ENCODE assay signal across 8 mouse cellular contexts in genomic region chr1:182409401-182410173, GRCm38 (mm10). TPM values are rescaled to one million over a fixed set of nuclear protein-coding genes. Genes with fewer than 3 reads are reported as not detected.
DNase-seq lines count a peak whose midpoint lies in the region; ATAC-seq and TF ChIP-seq lines count a peak whose summit lies in the region.

No protein-coding gene starts in this region.

- peak; percentile 59; the same call in 1 of the 2 replicates for ATAC-seq in forebrain, embryonic 12.5 days (ENCODE audit: low FRiP score)
- no peak; the same call in 1 of the 2 replicates for ATAC-seq in kidney, postnatal 0 days (replicated peaks; ENCODE audit: low FRiP score, low read depth)
- peak; percentile 31; the same call in 1 of the 2 replicates for ATAC-seq in megakaryocyte-erythroid progenitor cell, adult 5-6 weeks (replicated peaks; ENCODE audit: low FRiP score, low TSS enrichment, poor library complexity, severe bottlenecking)

- intact Hi-C loops in left cerebral cortex, adult 2 months (cut with DNase I): loop anchor here (2.0 kb wide), 1 partner anchor 69 kb away; the partner anchor contains the start of gene Fbxo28
- intact Hi-C loops in left cerebral cortex, postnatal 14 days (cut with DNase I): loop anchor here (2.0 kb wide), 1 partner anchor 69 kb away; the partner anchor contains the start of gene Fbxo28

- H3K36me3 ChIP-seq in forebrain, embryonic 12.5 days (replicated peaks): no peaks in the 10 kb centered on the region
- H3K36me3 ChIP-seq in kidney, postnatal 0 days (ENCODE audit: insufficient read depth, low read length): no peaks in the 10 kb centered on the region
- no peaks in the 10 kb centered on the region for H3K36me3 ChIP-seq in thymus, adult 2 months (ENCODE audit: control insufficient read depth, insufficient read depth, low read length)

- H3K27ac ChIP-seq in left cerebral cortex, adult 2 months: peak overlapping the region; percentile 82
- H3K27ac ChIP-seq in bone marrow, adult 2 months (ENCODE audit: control insufficient read depth, insufficient read depth, low read depth, low read length, poor library complexity): peak overlapping the region; percentile 84
- peak overlapping the region; percentile 96 for H3K27ac ChIP-seq in forebrain, embryonic 12.5 days
- H3K27ac ChIP-seq in kidney, postnatal 0 days: peak overlapping the region; percentile 95
- peak overlapping the region; percentile 43 for H3K27ac ChIP-seq in thymus, adult 2 months (ENCODE audit: control insufficient read depth, insufficient read depth, low read length)

- peak overlapping the region; percentile 88 for H3K4me3 ChIP-seq in left cerebral cortex, adult 2 months
- peak overlapping the region; percentile 78 for H3K4me3 ChIP-seq in bone marrow, adult 2 months (replicated peaks; ENCODE audit: control insufficient read depth, low read depth, low read length)
- H3K4me3 ChIP-seq in forebrain, embryonic 12.5 days (replicated peaks): peak overlapping the region; percentile 84
- peak overlapping the region; percentile 92 for H3K4me3 ChIP-seq in kidney, postnatal 0 days (replicated peaks; ENCODE audit: low read depth, low read length)
- peak overlapping the region; percentile 86 for H3K4me3 ChIP-seq in thymus, adult 2 months (ENCODE audit: control insufficient read depth, insufficient read depth, low read length)

- WGBS in bone marrow, adult 2 months: 3% methylated on average over 34 of the region's 34 CpGs
- WGBS in forebrain, embryonic 12.5 days: 2% methylated on average over 33 of the region's 34 CpGs
- 2% methylated on average over 33 of the region's 34 CpGs for WGBS in kidney, postnatal 0 days
- WGBS in thymus, adult 2 months: 4% methylated on average over 34 of the region's 34 CpGs

- TF ChIP-seq CTCF in left cerebral cortex, adult 2 months (IDR thresholded peaks at IDR 0.05): no peak
- TF ChIP-seq CTCF in bone marrow, adult 2 months (IDR thresholded peaks at IDR 0.05; ENCODE audit: control insufficient read depth, insufficient read depth, low read length): no peak
- no peak for TF ChIP-seq CTCF in kidney, postnatal 0 days (IDR thresholded peaks at IDR 0.05; ENCODE audit: low read depth)
- no peak for TF ChIP-seq CTCF in thymus, adult 2 months (IDR thresholded peaks at IDR 0.05; ENCODE audit: borderline replicate concordance, control insufficient read depth, extremely low read depth, insufficient read depth, low read length, poor library complexity)

- DNase-seq in left cerebral cortex, adult 2 months (ENCODE audit: extremely low spot score in 1 of 2, low spot score in 2 of 2): no peak
- DNase-seq in left cerebral cortex, postnatal 14 days (ENCODE audit: low spot score in 2 of 2): no peak
- DNase-seq in kidney, postnatal 0 days (ENCODE audit: low spot score): peak; percentile 62
- peak; percentile 53 for DNase-seq in thymus, adult 2 months
- DNase-seq in ovary, postnatal 14 days (ENCODE audit: low spot score): no peak

- H3K4me1 ChIP-seq in bone marrow, adult 2 months (ENCODE audit: control insufficient read depth, insufficient read depth, low read length): no peaks in the 10 kb centered on the region; the same call in 1 of the 2 replicates
- peaks cover 35% of the 10 kb centered on the region for H3K4me1 ChIP-seq in forebrain, embryonic 12.5 days
- peaks cover 5% of the 10 kb centered on the region; the same call in 1 of the 2 replicates for H3K4me1 ChIP-seq in kidney, postnatal 0 days (replicated peaks; ENCODE audit: insufficient read depth, low read length)
- H3K4me1 ChIP-seq in thymus, adult 2 months (replicated peaks; ENCODE audit: control insufficient read depth, insufficient read depth, low read length): peaks cover 7% of the 10 kb centered on the region

- peak overlapping the region; percentile 67 for H3K4me2 ChIP-seq in forebrain, embryonic 12.5 days
- peak overlapping the region; percentile 77 for H3K4me2 ChIP-seq in kidney, postnatal 0 days (ENCODE audit: low read length)

- peak overlapping the region; percentile 92 for H3K9ac ChIP-seq in forebrain, embryonic 12.5 days
- H3K9ac ChIP-seq in kidney, postnatal 0 days (ENCODE audit: low read depth, low read length): peak overlapping the region; percentile 95

- H3K9me3 ChIP-seq in forebrain, embryonic 12.5 days: no peaks in the 10 kb centered on the region
- no peaks in the 10 kb centered on the region for H3K9me3 ChIP-seq in kidney, postnatal 0 days (replicated peaks; ENCODE audit: low read length)

- TF ChIP-seq POLR2A in bone marrow, adult 2 months (IDR thresholded peaks at IDR 0.05; ENCODE audit: borderline replicate concordance, control insufficient read depth, low read depth, low read length): no peak
- TF ChIP-seq POLR2A in thymus, adult 2 months (IDR thresholded peaks at IDR 0.05; ENCODE audit: control insufficient read depth, extremely low read depth, insufficient read depth, low read length, poor library complexity): no peak

- H3K27me3 ChIP-seq in forebrain, embryonic 12.5 days: no peaks in the 10 kb centered on the region
- no peaks in the 10 kb centered on the region for H3K27me3 ChIP-seq in kidney, postnatal 0 days (ENCODE audit: insufficient read depth, low read length)
- no peaks in the 10 kb centered on the region for H3K27me3 ChIP-seq in thymus, adult 2 months (ENCODE audit: control insufficient read depth, insufficient read depth, low read length)

RNA-seq across cellular contexts. Expression of gene Trp53bp2, which starts 0.6 kb away (rescaled TPM):
- 10 to 100 TPM; 20.4 to 22.6 TPM for total RNA-seq in left cerebral cortex, adult 2 months (2021)
- 10 to 100 TPM; 18.7 to 19.0 TPM for total RNA-seq in left cerebral cortex, postnatal 14 days (2021)
- polyA plus RNA-seq in bone marrow, adult 2 months (2011; ENCODE audit: insufficient read depth, insufficient read length, low replicate concordance, missing spikeins): 4.0 and 5.4 TPM in 2 replicates
- polyA plus RNA-seq in forebrain, embryonic 12.5 days (2016; fragmentation: Nextera tagmentation; extraction: Ambion mirVana): 32.5 and 35.4 TPM in 2 replicates
- polyA plus RNA-seq in kidney, postnatal 0 days (2015; fragmentation: Nextera tagmentation; extraction: Ambion mirVana): 26.1 and 26.7 TPM in 2 replicates
- 8.2 and 8.8 TPM in 2 replicates for total RNA-seq in megakaryocyte-erythroid progenitor cell, adult 5-6 weeks (2014; fragmentation: Nextera tagmentation)
- 6.2 and 7.5 TPM in 2 replicates for total RNA-seq in megakaryocyte-erythroid progenitor cell, adult 5-6 weeks (2017)
- polyA plus RNA-seq in thymus, adult 2 months (2012; rRNA removed): 37.9 and 41.5 TPM in 2 replicates

Comparison
In these comparisons a context has a peak if more than half of its experiments do, and no peak if none do; other contexts are left out.
1. DNase-seq: peak in kidney, postnatal 0 days (single experiment) and thymus, adult 2 months (single experiment); none in left cerebral cortex, adult 2 months (0 of 2), left cerebral cortex, postnatal 14 days (0 of 2) and ovary, postnatal 14 days (single experiment).
2. H3K27ac ChIP-seq: peak in every context shown above with its lines; median percentile 96 in forebrain, embryonic 12.5 days; 95 in kidney, postnatal 0 days; 84 in bone marrow, adult 2 months; 82 in left cerebral cortex, adult 2 months; 43 in thymus, adult 2 months.
3. Peak in every context shown above with its lines, with median percentiles within 50 percentile points of each other: H3K4me3 ChIP-seq.